Mouse (Mus musculus) central nervous system, embryonic 14 days (tissue): ENCODE data around the gene Natd1. TPM values are rescaled to one million over a fixed set of nuclear protein-coding genes. Genes with fewer than 3 reads are reported as not detected.

Experiments used
- polyA plus RNA-seq: library from polyadenylated mRNA; depleted of rRNA; stranded (reverse); fragments of >200 nt; gene quantifications from 2 replicates; pipeline ENCODE4 v1.2.3, GENCODE M21; 2012; rRNA removed

The Natd1 gene
- 37.1 and 43.4 TPM in 2 replicates for polyA plus RNA-seq

GRCm38 (mm10) chr11:60914491-60914890 lies at the start of gene Natd1:
TSS of gene Natd1 (minus strand) at chr11:60914750.

GRCm38 (mm10) chr11:60931869-60932481 lies 17.4 kb upstream of the Natd1 start, which contains the start of gene Map2k3:
TSS of gene Map2k3 (plus strand) at chr11:60932033.

GRCm38 (mm10) chr11:60878675-60879294 lies 35.8 kb downstream of the Natd1 start, which contains the start of gene Tmem11:
TSS of gene Tmem11 (minus strand) at chr11:60879272.

Other genes starting within 250 kb of the Natd1 start
- 106 and 126 TPM in 2 replicates for gene Llgl1, start 215.0 kb downstream of the Natd1 start, polyA plus RNA-seq
- 149 and 150 TPM in 2 replicates for gene Flii, start 187.5 kb downstream of the Natd1 start, polyA plus RNA-seq
- gene Mief2, start 186.4 kb downstream of the Natd1 start, polyA plus RNA-seq: 22.6 and 23.9 TPM in 2 replicates
- gene Top3a, start 137.4 kb downstream of the Natd1 start, polyA plus RNA-seq: 11.9 TPM in 2 replicates
- 10.2 and 10.5 TPM in 2 replicates for gene Smcr8, start 137.2 kb downstream of the Natd1 start, polyA plus RNA-seq
- 11.7 and 16.3 TPM in 2 replicates for gene Shmt1, start 103.0 kb downstream of the Natd1 start, polyA plus RNA-seq
- gene Dhrs7b, start 84.1 kb downstream of the Natd1 start, polyA plus RNA-seq: 15.2 and 15.9 TPM in 2 replicates
- 73.6 and 80.0 TPM in 2 replicates for gene Tmem11, start 35.5 kb downstream of the Natd1 start, polyA plus RNA-seq
- 13.1 and 17.1 TPM in 2 replicates for gene Map2k3, start 17.3 kb upstream of the Natd1 start, polyA plus RNA-seq
- 3.2 and 4.9 TPM in 2 replicates for gene Kcnj12, start 107.8 kb upstream of the Natd1 start, polyA plus RNA-seq
- 1.9 and 2.3 TPM in 2 replicates for gene Tnfrsf13b, start 212.0 kb upstream of the Natd1 start, polyA plus RNA-seq